Mouse (Mus musculus): ENCODE results near the gene Olfr1453. TPM values are rescaled to one million over a fixed set of nuclear protein-coding genes. Genes with fewer than 3 reads are reported as not detected.
"Not testable (repeated sequence)": the region's sequence is repeated elsewhere in the genome, so short reads cannot be mapped to it uniquely, and the experiment has no call there.

The Olfr1453 gene
- not detected in 2 replicates for polyA plus RNA-seq (2015; fragmentation: Nextera tagmentation; extraction: Ambion mirVana)

- no peak within 1 kb of the TSS for H3K9ac ChIP-seq
- H3K27me3 ChIP-seq = no peaks in the 10 kb centered on the region
- WGBS = 39% methylated on average over 1 of the region's 1 CpGs
- no peaks in the 10 kb centered on the region for H3K4me1 ChIP-seq
- H3K4me3 ChIP-seq = no peak within 1 kb of the TSS
- H3K9me3 ChIP-seq = 0 out of 2 replicates have a peak, but pooled peaks cover 3% of the 10 kb centered on the region
- ATAC-seq (ENCODE audit: insufficient number of reproducible peaks, insufficient read depth, low FRiP score, low TSS enrichment, low read depth) = no peak
- H3K36me3 ChIP-seq = no peaks in the 10 kb centered on the region
- H3K27ac ChIP-seq = no peak within 1 kb of the TSS
- no peak within 1 kb of the TSS for H3K4me2 ChIP-seq
These were observed at the start of gene Olfr1453 for GRCm38 (mm10) chr19:13028227-13028626. TSS of gene Olfr1453 (minus strand) at chr19:13028327.

- no peak within 1 kb of the TSS for H3K27ac ChIP-seq
- 68% methylated on average over 2 of the region's 2 CpGs for WGBS
- no peak for ATAC-seq (ENCODE audit: insufficient number of reproducible peaks, insufficient read depth, low FRiP score, low TSS enrichment, low read depth)
These were observed 32.2 kb upstream of the Olfr1453 start, which contains the start of gene Olfr1454 for GRCm38 (mm10) chr19:13060310-13060709. TSS of gene Olfr1454 (plus strand) at chr19:13060610.

GRCm38 (mm10) chr19:12994714-12995113 lies 33.4 kb downstream of the Olfr1453 start, which contains the start of gene Olfr1451:
TSS of gene Olfr1451 (plus strand) at chr19:12995014.
- H3K36me3 ChIP-seq = no peaks in the 10 kb centered on the region
- 74% methylated on average over 2 of the region's 2 CpGs for WGBS
- no peak for ATAC-seq (ENCODE audit: insufficient number of reproducible peaks, insufficient read depth, low FRiP score, low TSS enrichment, low read depth)

More at GRCm38 (mm10) chr19:13060310-13060709, 32.2 kb upstream of the Olfr1453 start, which contains the start of gene Olfr1454:
- H3K9me3 ChIP-seq = 0 out of 2 replicates have a peak, but pooled peaks cover 6% of the 10 kb centered on the region
- no peak within 1 kb of the TSS for H3K4me3 ChIP-seq
- no peaks in the 10 kb centered on the region for H3K36me3 ChIP-seq
- no peaks in the 10 kb centered on the region for H3K4me1 ChIP-seq
- H3K27me3 ChIP-seq = no peaks in the 10 kb centered on the region
- no peak within 1 kb of the TSS for H3K9ac ChIP-seq
- no peak within 1 kb of the TSS for H3K4me2 ChIP-seq

GRCm38 (mm10) chr19:12992316-12992715 lies 35.8 kb downstream of the Olfr1453 start:
- not testable (repeated sequence) for ATAC-seq (ENCODE audit: insufficient number of reproducible peaks, insufficient read depth, low FRiP score, low TSS enrichment, low read depth); H3K36me3 ChIP-seq; H3K4me3 ChIP-seq; H3K4me2 ChIP-seq; H3K27ac ChIP-seq; H3K9ac ChIP-seq; H3K4me1 ChIP-seq; H3K9me3 ChIP-seq; H3K27me3 ChIP-seq
- WGBS = 90% methylated on average over 4 of the region's 4 CpGs

More at GRCm38 (mm10) chr19:12994714-12995113, 33.4 kb downstream of the Olfr1453 start, which contains the start of gene Olfr1451:
- no peak within 1 kb of the TSS for H3K4me2 ChIP-seq
- no peak within 1 kb of the TSS for H3K4me3 ChIP-seq
- no peak within 1 kb of the TSS for H3K9ac ChIP-seq
- H3K27me3 ChIP-seq = no peaks in the 10 kb centered on the region
- H3K9me3 ChIP-seq = peaks cover 7% of the 10 kb centered on the region; the same call in 1 of the 2 replicates
- no peaks in the 10 kb centered on the region for H3K4me1 ChIP-seq
- no peak within 1 kb of the TSS for H3K27ac ChIP-seq

Other genes starting within 250 kb of the Olfr1453 start
- 14.9 and 16.8 TPM in 2 replicates for gene Zfp91, start 232.2 kb downstream of the Olfr1453 start, polyA plus RNA-seq (2015; fragmentation: Nextera tagmentation; extraction: Ambion mirVana)
- 1.2 and 2.3 TPM in 2 replicates for gene Lpxn, start 232.1 kb downstream of the Olfr1453 start, polyA plus RNA-seq (2015; fragmentation: Nextera tagmentation; extraction: Ambion mirVana)
- gene Gm5244, start 181.6 kb downstream of the Olfr1453 start, polyA plus RNA-seq (2015; fragmentation: Nextera tagmentation; extraction: Ambion mirVana) = not detected in 2 replicates
- gene Olfr1444, start 171.0 kb downstream of the Olfr1453 start, polyA plus RNA-seq (2015; fragmentation: Nextera tagmentation; extraction: Ambion mirVana) = not detected in 2 replicates
- not detected in 2 replicates for gene Olfr1445, start 144.5 kb downstream of the Olfr1453 start, polyA plus RNA-seq (2015; fragmentation: Nextera tagmentation; extraction: Ambion mirVana)
- not detected in 2 replicates for gene Olfr1446, start 134.8 kb downstream of the Olfr1453 start, polyA plus RNA-seq (2015; fragmentation: Nextera tagmentation; extraction: Ambion mirVana)
- gene Olfr1447, start 124.6 kb downstream of the Olfr1453 start, polyA plus RNA-seq (2015; fragmentation: Nextera tagmentation; extraction: Ambion mirVana) = not detected in 2 replicates
- not detected in 2 replicates for gene Olfr1448, start 103.9 kb downstream of the Olfr1453 start, polyA plus RNA-seq (2015; fragmentation: Nextera tagmentation; extraction: Ambion mirVana)
- gene Olfr1449, start 97.5 kb downstream of the Olfr1453 start, polyA plus RNA-seq (2015; fragmentation: Nextera tagmentation; extraction: Ambion mirVana) = not detected in 2 replicates
- 0.08 TPM in 1 of 2 replicates, not detected in the other for gene Olfr1450, start 78.1 kb downstream of the Olfr1453 start, polyA plus RNA-seq (2015; fragmentation: Nextera tagmentation; extraction: Ambion mirVana)
- not detected in 2 replicates for gene Olfr1451, start 33.3 kb downstream of the Olfr1453 start, polyA plus RNA-seq (2015; fragmentation: Nextera tagmentation; extraction: Ambion mirVana)
- gene Olfr1454, start 32.3 kb upstream of the Olfr1453 start, polyA plus RNA-seq (2015; fragmentation: Nextera tagmentation; extraction: Ambion mirVana) = not detected in 2 replicates
- gene Olfr1457, start 69.6 kb upstream of the Olfr1453 start, polyA plus RNA-seq (2015; fragmentation: Nextera tagmentation; extraction: Ambion mirVana) = not detected in 2 replicates
- not detected in 2 replicates for gene Olfr1458, start 78.4 kb upstream of the Olfr1453 start, polyA plus RNA-seq (2015; fragmentation: Nextera tagmentation; extraction: Ambion mirVana)
- not detected in 2 replicates for gene Olfr1459, start 121.2 kb upstream of the Olfr1453 start, polyA plus RNA-seq (2015; fragmentation: Nextera tagmentation; extraction: Ambion mirVana)
- gene Olfr1461, start 134.7 kb upstream of the Olfr1453 start, polyA plus RNA-seq (2015; fragmentation: Nextera tagmentation; extraction: Ambion mirVana) = not detected in 2 replicates
- gene Olfr1462, start 157.4 kb upstream of the Olfr1453 start, polyA plus RNA-seq (2015; fragmentation: Nextera tagmentation; extraction: Ambion mirVana) = not detected in 2 replicates
- gene Olfr1463, start 203.0 kb upstream of the Olfr1453 start, polyA plus RNA-seq (2015; fragmentation: Nextera tagmentation; extraction: Ambion mirVana) = not detected in 2 replicates

Measured in embryonic facial prominence, embryonic 13.5 days (tissue).